Mouse (Mus musculus) thymus, adult 2 months (tissue): ENCODE results near the gene Asdurf.

Source experiments
- CTCF ChIP-seq: fragments of 200-500 bp; IDR thresholded peaks from 2 replicates; pipeline ENCODE4 v1.5.1; 2012; ENCODE audit warnings: mild to moderate bottlenecking, control low read depth, low read length, moderate library complexity, borderline replicate concordance; ENCODE audit not compliant: control insufficient read depth, poor library complexity, insufficient read depth; ENCODE audit errors: extremely low read depth
- POLR2A ChIP-seq: fragments of 200-500 bp; IDR thresholded peaks from 2 replicates; pipeline ENCODE4 v1.6.1; 2012; ENCODE audit warnings: mild to moderate bottlenecking, low read length, control low read depth, moderate library complexity; ENCODE audit not compliant: control insufficient read depth, poor library complexity, insufficient read depth; ENCODE audit errors: extremely low read depth

- TF ChIP-seq CTCF = no peak
- no peak for TF ChIP-seq POLR2A
These were observed 6.6 kb upstream of the Asdurf start for GRCm38 (mm10) chr1:53358988-53359387.
